Mouse (Mus musculus): ENCODE data around the gene Mfng.

GRCm38 (mm10) chr15:78731830-78732229, 41.4 kb downstream of the Mfng start:
- TF ChIP-seq CTCF (conservative IDR thresholded peaks at IDR 0.05; ENCODE audit: insufficient read depth, insufficient read length, low read depth, low read length) (no peak), POLR2A (IDR thresholded peaks at IDR 0.05; ENCODE audit: low read depth, low read length) (no peak)

Measured in kidney, adult 2 months (tissue).